Mouse (Mus musculus) erythroblast, adult 5-6 weeks (primary cell): ENCODE results near the gene Hdac5. TPM values are rescaled to one million over a fixed set of nuclear protein-coding genes. Genes with fewer than 3 reads are reported as not detected.
"Not testable (repeated sequence)": the region's sequence is repeated elsewhere in the genome, so short reads cannot be mapped to it uniquely, and the experiment has no call there.

Experiments used
- ATAC-seq: replicated peaks from 2 replicates; pipeline ENCODE4 v1.8.0; 2016; ENCODE audit warnings: moderate number of reproducible peaks, mild to moderate bottlenecking, moderate TSS enrichment, inconsistent platforms; ENCODE audit not compliant: poor library complexity, low FRiP score, severe bottlenecking
- total RNA-seq, 2 experiments: library from RNA; stranded (forward) in 1 of 2; stranded (reverse) in 1 of 2; fragments of 150-400 nt in 1 of 2; fragments of 200-764, 138-1000 nt in 1 of 2; gene quantifications; 2 replicates each; pipeline versions ENCODE4 v1.2.3 to v1.2.4; 2015 to 2017; ENCODE audit warnings: low replicate concordance in 2 of 2

Hdac5 gene
- total RNA-seq, 2 experiments from 2014 or later: 3.7 to 13.3 TPM

GRCm38 (mm10) chr11:102190848-102191247 lies 39.1 kb downstream of the Hdac5 start:
- ATAC-seq: no peak

DNA sequence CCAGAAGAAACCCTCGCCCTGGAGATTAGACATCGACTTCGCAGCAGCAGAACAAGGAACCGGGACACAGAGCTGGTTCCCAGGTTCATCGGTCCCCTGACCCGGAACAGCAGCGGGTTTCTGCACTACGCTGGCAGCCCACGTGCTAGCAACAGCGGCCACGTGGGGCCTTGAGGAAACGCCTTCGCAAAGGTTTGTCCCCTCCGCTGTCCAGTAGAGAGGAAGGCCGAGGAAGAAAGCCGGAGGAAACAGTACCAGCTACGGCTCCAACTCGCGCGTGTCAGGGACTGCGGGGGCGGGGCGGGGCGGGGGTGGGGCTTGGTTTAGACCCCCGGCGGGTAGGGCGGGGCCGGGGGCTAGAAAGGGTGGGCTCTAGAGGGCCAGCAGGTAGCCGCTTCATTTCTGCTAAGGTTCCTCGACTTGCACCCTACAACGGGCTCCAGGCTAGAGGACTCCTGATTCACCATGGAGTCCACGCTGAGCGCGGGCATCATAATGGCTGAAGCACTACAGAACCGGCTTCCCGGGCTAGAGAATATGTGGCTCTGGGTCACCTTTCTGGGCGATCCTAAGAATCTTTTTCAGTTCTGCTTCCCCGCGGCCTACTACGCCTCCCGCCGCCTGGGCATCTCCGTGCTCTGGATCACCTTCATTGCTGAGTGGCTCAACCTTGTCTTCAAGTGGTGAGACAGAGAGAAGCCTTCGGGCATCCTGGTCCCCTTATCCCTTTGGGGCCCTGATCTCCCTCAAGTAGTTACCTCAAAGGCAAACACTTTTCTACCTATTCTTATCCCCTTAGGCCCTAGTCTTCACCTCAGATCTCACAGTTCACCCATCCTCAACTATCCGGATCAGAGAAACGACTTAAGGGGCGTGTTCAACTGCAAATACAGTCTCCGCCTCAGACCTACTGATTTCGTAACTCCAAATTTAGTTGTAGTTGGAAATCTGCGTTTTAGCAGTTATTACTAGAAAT lies 40.2 kb downstream of the Hdac5 start, which contains the start of gene G6pc3:
Gene G6pc3, plus strand, starts transcription at position 160 of the 976 bp plus-strand sequence.
- peak; percentile 42; the same call in 1 of the 2 replicates for ATAC-seq

DNA sequence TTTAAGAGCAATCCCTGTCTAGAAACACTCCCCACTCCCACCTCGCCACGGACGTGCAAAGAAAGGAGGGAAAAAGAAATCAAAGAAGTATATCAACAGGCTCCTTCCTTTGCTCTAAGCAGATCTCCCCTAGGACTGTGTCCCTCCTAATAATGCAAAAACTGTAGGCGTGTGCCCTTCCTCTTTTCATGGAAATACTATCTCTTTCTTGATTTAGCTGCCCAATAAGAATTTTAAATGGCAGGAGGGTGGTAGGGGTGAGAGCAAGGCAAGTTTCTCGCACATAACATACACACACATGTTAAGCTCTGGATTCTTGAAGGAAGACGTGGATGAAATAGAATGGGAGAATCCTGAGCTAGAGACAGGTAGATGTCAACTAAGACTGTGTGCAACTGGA lies 41.0 kb downstream of the Hdac5 start:
- ATAC-seq: no peak

DNA sequence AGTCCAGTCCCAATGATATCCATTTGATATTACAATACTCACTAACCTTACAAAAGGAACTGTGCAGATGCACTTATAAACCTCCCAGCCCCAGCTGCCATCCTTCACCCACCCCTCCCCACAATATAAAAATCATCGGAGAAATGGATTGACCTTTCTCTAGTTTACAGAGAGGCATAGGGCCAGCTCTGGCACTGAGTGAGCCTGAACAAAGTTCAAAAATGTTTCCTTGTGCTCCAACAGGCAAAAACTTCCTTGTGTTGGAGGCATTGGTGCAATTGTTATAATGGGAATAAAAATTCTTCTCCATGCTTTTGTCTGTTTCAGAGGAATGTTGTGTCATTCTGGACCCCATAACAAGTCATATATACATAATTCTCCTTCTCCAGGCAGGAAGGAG lies 43.7 kb downstream of the Hdac5 start:
- ATAC-seq: no peak

DNA sequence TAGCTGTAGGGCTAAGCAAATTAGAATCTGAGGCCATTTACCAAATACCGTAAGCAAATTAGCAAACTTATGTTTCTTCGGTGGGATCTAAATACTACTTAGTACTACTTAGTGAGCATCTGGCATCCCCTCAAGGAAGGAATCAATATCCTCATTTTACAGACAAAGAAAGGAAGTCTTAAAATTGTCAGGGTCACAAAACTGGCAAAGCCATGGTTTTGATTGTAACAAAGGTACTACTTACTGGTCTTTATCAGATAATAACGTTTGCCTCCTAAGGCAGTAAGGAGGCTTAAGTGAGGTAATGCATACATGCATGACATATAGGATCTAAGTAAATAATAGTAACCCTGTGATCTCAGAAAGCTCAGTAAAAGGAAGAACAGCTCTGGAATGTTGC lies 44.3 kb downstream of the Hdac5 start:
- no peak for ATAC-seq

GRCm38 (mm10) chr11:102184646-102185495 lies 45.1 kb downstream of the Hdac5 start, which contains the start of gene Lsm12:
Gene Lsm12 (minus strand): TSS chr11:102185296.
- peak; percentile 91 for ATAC-seq

- ATAC-seq: peak; percentile 20; the same call in 1 of the 2 replicates
Observed at GRCm38 (mm10) chr11:102184253-102184645, 45.7 kb downstream of the Hdac5 start.

GRCm38 (mm10) chr11:102179836-102180235 lies 50.1 kb downstream of the Hdac5 start:
- no peak for ATAC-seq

GRCm38 (mm10) chr11:102168689-102169088 lies 61.3 kb downstream of the Hdac5 start:
- ATAC-seq: no peak

GRCm38 (mm10) chr11:102167539-102167938 lies 62.4 kb downstream of the Hdac5 start:
- ATAC-seq: no peak

DNA sequence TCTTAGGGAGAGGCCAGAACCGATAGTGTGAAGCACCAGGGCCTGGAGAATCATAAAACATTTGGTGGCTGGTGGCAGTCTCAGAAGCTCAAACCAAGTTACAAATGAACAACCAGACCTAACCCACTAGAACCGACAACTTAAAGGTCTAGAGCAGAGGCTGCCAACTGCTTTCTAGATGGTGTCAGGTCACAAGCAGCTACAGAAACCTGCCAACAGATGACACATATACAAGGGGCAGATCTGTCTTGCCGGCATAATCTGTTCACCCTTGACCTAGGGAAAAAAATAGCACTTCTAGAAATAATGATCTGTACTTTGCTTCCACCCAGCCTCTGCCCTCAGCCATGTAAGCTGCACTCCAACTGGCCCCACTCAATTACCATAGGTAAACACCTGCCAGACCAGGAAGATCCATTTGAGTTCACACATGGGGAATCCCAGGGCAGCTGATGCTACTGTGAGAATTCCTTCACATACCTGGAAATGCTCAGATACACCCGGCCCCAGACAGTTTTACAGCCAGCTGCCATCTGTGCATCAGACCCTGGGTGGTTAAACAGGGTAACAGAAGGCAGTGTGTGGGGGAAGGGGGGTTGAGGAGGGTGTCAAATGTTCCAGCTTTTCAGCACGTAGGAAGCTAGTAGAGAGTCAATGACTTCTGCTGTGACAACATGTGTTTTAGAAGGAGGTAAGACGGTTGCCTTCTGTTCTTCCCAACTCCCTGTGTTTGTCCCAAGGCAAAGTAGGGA lies 63.8 kb downstream of the Hdac5 start:
- ATAC-seq: no peak

GRCm38 (mm10) chr11:102159781-102160180 lies 70.2 kb downstream of the Hdac5 start:
- ATAC-seq: no peak

DNA sequence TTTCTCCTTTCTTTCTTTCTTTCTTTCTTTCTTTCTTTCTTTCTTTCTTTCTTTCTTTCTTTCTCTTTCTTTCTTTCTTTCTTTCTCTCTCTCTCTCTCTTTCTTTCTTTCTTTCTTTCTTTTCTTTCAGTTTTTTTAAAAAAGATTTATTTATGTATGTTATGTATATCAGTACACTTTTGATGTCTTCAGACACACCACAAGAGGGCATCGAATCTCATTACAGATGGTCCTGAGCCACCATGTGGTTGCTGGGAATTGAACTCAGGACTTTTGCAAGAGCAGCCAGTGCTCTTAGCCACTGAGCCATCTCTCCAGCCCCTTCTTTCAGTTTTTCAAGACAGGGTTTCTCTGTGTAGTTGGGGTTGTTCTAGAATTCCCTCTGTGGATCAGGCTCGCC lies 71.9 kb downstream of the Hdac5 start:
- not testable (repeated sequence) for ATAC-seq

DNA sequence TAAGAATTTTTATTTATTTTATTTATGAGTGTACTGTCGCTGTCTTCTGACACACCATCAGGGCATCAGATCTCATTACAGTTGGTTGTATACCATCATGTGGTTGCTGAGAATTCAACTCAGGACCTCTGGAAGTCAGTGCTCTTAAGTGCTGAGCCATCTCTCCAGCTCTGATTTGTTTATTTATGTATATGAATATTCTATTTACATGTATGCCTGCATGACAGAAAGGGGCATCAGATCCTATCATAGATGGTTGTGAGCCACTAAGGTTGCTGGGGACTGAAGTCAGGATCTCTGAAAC lies 73.2 kb downstream of the Hdac5 start:
- ATAC-seq: no peak

DNA sequence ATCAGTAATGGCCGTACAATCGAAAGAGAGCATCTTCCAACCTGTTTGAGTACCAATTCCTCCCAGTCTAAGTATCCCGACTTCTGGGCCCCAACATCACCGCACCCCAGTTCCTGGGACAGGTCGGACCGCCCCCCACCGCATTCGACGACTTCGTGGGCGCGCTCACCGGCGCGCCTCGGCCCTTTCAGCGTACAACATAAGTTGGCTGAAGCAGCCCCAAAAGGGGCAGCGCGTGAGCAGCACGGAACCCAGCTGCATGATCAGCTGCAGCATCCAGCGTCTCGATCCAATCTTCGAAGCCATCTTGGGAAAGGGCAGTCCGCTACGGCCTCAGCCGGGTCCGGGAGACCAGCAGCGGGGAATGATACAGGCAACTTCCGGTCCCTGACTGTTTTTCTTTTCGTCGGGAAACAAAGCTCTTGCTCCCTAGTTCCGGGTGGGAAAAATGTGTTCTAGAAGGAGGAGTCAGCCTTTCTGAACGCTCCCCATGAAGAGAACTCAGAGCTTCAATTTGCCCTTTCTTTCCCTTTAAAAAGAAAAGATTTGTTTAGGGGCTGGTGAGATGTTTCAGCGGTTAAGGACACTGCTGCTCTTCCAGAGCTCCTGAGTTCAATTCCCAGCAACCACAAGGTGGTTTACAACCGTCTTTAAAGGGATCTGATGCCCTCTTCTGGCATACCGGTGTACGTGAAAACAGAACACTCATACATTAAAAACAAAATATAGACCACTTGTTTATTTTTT lies 73.8 kb downstream of the Hdac5 start, which contains the start of gene Tmem101:
Gene Tmem101, minus strand, starts transcription at position 366 of the 747 bp plus-strand sequence.
- peak; percentile 91 for ATAC-seq

DNA sequence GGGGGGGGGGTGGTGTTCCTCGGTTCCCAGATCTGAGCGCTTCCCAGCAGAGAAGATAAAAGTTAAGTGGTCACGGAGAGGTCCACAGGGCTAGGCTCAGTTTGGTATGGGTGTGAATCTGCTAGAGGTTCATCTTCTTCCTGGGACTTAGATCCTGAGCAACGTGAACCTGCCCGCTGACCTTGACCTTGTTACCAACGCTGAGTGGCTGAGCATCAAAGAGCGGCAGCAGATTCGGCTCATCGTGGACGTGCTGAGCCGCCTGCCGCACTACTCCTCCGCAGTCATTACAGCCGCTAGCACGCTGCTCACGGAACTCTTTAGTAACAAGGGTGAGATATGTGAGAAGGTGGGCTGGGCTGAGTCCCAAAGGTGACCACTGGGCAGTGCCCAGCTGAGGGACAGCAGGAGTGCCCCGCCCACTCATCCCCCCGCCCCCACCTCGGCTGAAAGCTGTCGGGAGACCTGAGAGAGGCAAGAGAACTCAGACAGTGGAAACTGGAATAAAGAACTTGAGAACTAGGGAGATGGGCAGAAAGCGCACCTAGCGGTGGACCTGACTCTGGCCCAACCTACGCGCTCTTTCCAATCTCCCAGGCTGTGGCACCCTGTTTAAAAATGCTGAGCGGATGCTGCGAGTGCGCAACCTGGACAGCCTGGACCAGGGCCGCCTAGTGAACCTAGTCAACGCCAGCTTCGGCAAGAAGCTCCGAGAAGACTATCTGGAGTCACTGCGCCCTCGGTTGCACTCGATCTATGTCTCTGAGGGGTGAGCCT lies 82.6 kb downstream of the Hdac5 start:
- ATAC-seq: no peak

- peak; percentile 37; the same call in 1 of the 2 replicates for ATAC-seq
Observed at GRCm38 (mm10) chr11:102146531-102146930, 83.4 kb downstream of the Hdac5 start.

DNA sequence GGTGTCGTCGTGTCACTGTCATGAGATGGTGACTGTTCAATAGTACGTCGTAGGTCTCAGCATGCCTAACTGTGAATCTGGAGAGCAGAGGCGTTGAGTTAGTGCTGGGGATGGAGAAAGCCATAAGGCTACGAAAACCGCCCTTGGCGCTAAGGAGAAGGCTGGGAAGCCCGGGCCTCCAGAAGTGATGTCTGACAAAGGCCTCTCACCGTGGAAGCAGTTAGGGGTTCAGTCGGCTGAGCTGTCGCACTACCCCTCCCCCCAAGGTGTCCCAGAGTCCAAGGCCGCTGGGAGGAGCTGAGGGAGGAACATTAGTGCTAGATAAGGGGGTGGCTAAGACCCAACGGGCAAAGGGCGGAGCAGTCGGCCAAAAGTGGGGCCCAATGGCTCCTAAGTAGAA lies 84.0 kb downstream of the Hdac5 start:
- ATAC-seq: peak; percentile 62
